Mouse (Mus musculus) R1 (cell line): ENCODE data around the gene Ttll11.

Source experiments
- DNase-seq: peaks from one replicate; pipeline ENCODE4 v3.0.0-alpha.2; 2018; ENCODE audit warnings: low read depth, low spot score

Ttll11 gene

DNA sequence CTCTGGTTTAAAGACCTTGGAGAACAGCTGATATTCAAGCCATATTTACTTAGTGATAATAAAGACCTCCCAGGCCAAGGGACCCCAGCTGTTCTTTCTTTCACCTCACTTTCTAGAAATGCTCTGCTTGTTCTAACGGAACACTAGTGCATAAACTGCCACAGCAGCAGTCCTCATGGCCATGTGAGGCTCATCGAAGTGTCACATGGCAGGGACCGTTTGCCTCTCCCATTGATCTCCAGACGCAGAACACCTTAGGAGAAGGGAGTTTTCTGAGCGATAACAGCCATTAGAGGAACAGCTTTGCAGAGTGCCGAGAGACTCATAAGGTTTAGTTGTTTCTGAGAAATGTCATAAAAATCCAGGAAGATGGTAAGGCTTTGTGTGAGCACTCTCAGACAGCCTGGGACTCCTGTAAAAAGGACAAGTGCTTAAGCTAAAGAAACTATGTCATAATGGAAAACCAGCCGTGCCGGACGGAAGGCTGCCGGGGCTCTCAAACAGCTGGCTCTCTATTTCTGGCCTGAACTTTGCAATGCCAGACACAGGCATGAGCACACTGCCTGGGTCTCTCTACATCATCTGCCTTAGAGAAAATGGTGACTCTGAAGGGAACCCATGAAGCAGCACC is 13.7 kb downstream of the Ttll11 start:
- DNase-seq, result no peak

DNA sequence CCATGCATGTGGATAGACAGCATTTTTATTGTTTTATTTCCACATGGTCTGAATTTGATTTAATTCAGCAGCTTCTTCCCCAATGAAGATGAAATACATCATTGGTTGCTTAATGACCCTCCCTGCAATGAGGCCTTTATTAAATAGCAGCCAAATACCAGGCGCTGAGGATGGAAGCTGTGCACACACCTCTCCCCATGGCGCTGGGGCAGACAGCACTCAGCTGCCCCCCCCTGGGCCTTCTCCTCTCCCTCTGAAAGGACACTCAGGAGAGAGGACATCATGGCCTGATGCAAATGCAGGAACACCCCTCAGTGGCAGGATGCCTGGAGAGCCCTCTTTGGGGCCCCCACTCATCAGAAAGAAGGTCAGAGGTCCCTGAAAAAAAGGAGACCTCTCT is 16.4 kb downstream of the Ttll11 start:
- DNase-seq, result no peak

DNA sequence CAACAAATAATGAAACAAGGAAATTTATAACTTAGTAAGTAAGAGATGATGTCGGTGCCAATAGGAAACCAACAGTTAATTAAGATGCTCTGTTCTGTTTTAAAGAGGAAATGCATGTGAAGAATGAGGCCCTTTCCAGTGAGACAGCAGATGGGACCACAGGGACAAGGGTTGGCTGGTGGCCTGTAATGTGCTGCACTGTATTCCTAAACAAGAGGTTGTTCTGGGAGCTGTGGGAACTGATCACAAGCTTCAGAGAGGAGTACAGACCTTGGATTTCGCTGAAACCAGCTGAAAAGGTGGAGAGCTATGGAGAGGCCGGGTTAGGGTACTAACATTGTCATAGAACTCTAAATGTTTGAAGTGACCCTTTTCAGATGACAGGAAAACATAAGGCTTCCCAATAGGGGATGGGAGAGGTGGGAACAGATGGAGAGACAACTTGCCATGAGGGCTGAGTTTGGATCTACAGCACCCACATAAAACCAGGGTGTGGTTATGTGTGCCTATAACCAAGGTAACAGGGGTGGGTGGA is 18.1 kb downstream of the Ttll11 start:
- no peak for DNase-seq

DNA sequence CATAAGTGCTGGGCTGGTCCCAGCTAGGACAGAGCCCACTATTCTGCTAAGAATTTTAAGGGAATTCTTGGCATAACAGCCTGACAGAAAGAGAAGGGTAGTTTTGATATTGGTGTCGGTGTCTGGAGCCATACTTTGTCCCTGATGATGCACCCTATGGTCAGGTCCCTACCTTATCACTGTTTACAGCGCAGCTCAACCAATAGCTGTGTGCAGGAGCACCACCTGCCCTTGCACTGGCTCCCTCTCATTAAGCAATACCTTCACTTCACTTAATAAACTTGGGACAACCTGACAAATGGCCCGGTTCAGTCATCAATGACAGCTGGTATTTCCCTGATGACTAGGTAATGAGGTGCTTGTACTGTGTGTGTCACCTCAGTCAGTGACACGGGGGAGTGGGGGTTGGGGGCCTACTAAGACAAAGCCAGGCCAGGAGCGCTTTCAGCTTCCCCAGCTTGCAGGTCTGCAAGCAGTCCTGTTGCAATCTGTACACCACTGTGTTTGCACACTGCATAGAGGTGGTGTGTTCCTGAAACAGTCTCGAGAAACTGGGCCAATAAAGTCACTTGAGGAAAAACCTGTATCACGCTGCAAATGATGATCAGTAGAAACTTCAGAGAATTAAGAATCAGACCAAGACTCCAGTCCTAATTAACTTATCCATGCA is 22.1 kb downstream of the Ttll11 start:
- DNase-seq, result no peak

DNA sequence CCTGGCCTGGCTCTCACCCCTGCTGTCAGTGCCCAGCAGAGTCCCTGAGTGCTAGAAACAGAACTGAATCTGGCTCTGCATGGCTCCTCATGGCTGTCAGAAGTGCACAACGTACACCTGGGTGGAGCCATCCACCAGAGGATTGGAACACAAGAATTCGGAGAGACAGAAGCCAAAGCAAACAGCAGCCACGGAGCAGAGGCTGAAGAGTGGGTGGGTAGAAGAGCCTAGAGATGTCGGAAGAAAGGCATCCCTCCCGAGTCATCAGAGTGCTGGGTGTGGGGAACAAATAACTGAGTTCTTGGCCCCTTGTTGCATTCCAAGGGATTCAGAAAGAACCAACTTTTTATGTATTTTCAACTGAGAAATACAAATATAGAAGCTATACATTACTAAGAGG is 24.5 kb downstream of the Ttll11 start:
- DNase-seq, result no peak

DNA sequence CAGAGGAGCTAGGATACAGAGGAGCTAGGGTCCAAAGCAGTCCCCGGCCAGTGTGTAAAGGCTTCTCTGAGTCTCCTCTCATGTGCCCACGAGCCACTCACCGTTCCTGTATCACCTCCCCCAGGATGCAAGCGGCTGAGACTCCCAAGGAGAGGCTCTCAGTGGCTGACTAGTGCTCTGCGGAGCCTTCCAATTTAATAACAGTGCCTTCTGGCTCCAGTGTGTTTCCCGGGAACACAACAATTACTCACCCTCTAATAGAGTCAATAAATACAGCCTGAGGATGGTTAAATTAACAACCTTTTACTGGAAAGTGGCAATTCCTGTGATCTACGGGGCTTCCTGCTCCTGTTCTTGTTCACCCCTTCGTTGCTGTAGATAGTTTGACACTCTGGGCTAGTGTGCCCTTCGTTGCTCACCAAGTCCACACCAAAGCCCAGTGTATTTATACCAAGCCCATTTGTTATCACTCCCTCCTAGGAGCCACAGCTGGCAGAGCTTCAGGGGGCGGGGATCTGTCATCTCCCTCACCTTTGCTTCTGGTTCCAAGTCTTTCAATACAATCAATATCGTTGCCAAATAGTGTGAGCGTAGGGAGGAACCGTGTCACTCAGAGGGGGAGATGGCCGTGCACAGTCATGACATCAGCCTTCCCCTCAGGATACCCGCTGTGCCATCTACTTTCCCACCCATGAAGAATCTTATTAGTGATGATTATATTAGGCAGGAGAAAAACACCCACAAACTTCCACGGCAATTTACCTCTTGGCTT is 27.3 kb downstream of the Ttll11 start:
- no peak for DNase-seq

DNA sequence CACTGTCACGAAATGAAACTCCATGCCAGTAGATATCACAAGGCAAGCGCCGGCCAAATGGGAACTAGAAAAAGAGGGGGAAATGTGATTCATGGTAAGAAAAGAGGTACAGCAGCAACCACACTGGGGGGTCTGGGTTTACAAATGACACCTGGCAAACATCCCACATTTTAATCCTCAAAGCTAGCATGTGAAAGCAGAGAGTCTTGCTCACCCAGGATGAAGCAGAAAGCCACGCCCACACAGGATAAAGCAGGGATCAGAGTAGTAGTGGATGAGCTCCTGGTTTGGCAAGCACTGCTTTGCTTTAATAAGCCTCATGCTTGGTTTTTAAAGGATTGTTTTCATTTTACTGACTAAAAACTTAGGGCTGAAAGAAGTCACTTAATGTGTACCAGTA is 34.8 kb downstream of the Ttll11 start:
- no peak for DNase-seq

DNA sequence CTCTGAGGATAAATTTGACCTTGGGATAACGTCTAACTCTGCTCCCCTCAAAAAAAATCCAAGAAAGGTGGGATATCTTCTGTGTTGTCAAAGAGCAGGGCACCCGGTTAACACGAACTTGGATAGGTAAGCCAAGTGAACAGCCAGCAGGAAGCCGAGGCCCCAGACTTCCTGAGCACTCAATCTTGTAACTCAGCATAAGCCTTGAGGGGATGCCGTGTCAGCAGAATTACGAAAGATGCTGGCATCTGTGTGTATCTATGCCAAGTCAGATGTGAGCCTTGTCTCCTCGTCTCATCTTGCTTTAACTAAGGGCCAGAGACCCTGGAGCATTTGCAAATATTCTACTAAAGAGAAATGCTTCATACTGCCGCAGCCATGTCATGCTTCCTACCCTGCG is 36.8 kb downstream of the Ttll11 start:
- DNase-seq, result no peak

DNA sequence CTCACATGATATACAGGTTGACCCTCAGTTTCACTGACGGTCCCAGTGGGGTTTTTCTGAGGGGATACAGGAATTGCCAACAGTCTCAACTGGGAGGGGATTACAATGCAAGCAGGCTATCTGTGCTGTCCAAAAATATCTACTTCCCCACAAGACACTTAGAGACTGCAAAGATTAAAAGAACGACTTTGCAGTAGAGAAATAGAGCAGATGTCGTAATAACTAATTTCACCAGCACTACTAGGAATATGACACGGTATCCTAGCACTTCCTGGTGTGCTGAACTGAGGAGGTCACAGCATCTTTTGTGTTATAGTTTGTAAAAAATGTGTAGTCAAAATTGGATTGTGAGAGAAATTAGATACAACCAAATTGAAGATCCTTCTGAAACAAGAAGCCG is 44.7 kb downstream of the Ttll11 start:
- DNase-seq, result no peak

DNA sequence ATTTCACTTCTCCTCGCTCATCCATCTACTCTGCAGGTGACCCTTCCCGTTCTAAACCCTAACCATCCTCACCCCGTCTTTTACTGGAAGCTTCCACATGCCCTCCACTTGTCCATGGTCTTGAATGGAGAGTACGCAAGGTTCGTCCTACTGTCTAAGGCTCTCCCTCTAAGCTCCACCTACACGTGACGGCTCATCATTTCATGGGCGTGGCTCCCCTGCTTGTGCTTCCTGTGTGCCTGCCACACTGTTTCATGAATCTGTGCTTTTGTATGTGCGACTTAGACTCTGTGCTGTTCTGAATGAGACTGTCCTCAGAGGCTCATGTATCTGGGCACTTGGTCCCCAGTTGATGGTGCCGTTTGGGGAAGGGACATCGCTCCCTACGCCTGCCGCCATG is 46.6 kb downstream of the Ttll11 start:
- DNase-seq, result peak; percentile 74

DNA sequence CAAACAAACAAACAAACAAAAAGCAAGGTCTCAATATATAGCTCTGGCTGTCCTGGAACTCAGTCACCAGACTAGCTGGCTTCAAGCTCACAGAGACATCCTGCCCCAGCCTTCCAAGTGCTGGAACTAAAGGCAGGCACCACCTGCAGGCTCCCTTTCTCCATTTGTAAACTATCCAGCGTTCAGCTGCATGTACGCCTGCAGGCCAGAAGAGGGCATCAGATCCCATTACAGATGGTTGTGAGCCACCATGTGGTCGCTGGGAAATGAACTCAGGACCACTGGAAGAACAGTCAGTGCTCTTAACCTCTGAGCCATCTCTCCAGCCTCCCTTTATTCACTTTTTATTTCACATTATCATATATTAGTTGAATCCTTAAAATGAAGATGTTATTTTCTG is 48.1 kb downstream of the Ttll11 start:
- peak; percentile 77 for DNase-seq

DNA sequence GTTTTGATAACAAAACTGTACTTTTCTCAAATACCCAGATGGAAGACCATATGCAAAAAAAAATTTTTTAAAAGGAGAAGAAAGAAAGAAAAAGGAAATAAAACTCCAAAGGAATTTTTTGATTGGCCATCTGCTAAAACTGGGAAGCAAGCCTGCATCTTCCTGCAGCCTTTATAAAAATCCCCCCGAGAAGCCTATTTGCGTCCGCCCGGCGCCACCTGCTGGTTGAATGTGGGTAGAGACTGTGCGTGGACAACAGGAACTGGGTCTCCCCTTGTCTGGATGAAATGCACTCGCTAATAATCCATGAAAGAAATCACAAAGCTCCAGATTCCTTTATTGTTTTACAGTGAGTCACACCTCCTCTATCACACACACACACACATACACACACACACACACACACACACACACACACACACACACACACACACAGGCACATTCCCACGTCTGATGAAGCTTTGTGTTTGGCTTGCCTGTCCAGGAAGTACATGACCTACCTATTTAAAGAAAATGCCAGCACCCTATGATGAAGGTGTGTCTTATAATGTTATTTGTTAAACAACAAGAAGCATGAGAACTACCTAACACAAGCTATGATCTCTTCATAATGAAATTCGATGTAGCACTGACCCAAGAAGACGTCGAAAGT is 49.1 kb downstream of the Ttll11 start:
- DNase-seq, result peak; percentile 74

DNA sequence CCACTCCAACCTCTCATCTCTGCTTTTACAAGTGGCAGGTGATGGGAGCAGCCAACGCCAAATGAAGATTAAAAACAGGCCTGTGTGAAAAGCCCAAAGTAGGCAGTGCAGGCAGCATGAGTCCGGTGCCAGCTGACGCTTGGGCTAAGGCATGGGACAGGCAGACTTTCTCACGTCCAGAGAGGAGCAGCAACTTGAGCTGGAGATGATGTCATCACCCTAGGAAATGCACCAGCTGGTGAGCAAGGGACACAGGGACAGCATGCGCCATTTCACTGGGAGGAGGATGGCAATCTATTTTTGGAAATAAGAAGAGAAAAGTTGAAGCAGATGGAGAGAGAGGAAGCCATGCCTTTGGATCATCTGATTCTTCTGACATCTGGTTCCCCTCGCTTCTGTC is 51.6 kb downstream of the Ttll11 start:
- no peak for DNase-seq

DNA sequence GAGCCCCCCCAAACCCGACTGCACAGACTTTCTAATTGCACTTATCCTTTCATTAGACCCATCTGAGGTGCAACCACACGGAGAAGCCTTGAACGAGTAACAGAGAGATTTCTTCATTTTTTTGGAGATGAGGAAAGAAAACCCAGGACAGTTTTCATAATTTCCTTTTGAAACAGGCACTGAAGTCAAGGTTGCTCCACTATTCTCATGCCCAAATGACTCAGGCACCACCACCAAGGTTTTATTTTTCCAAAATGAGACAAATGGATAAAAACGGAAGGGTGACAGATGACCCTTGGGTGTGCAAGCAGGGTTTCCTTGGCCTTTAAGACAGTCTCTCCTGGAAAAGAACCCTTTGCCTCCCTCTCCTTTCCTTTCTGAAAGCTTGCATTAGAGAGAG is 54.8 kb downstream of the Ttll11 start:
- no peak for DNase-seq

DNA sequence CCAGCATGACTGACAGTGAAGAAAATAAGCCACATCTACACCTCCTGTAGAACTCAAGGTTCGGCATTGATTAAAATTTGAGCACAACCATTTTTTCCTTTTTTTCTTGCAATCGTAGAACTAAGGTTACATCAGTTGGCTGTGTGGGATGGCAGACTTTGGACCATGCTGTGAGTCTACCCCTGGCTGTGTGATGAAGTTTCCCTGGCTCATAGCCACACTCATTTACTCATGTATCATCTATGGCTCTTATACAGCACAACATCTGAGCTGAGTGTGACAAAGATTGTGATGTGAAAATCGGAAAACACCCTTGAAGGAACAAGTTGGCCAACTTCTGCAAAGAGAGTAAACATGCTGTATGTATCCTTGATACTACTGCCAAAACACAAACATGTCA is 56.8 kb downstream of the Ttll11 start:
- no peak for DNase-seq

DNA sequence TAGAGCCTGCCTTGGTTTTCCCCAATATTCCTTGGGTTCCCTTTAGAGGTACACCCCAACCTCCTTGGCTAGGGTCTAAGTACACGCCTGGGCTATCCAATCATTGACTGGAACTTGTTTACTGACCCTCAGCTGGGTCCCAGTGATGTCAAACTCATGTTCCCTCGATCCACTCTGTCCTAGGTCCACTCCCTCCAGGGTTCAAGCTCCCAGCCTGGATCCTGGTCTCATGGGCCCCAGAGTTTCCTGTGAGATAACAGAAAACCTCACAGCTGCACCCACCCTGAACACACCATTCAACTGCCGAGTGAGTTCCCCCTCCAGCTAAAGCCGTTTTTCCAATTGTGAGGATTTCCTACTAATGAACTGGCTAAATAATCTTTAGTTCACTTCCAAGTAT is 67.6 kb downstream of the Ttll11 start:
- DNase-seq, result no peak

DNA sequence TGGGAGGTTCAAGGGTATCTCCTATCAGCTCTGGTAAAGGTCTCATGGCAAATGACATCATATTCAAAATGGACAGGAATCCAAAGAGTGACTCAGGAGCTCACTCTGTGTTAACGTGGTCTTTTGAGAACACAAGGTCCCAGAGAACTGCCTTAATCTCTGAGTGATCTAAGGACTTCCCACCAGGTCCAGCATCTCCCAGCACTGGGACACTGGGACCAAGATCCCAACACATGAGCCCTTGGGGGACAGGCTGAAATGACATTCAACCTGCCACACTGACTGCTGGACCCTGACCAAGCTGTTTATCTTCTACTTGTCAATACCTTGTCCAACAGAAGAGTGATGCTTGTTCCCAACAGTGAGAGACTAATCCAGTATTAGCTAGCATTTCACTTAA is 68.0 kb downstream of the Ttll11 start:
- no peak for DNase-seq

DNA sequence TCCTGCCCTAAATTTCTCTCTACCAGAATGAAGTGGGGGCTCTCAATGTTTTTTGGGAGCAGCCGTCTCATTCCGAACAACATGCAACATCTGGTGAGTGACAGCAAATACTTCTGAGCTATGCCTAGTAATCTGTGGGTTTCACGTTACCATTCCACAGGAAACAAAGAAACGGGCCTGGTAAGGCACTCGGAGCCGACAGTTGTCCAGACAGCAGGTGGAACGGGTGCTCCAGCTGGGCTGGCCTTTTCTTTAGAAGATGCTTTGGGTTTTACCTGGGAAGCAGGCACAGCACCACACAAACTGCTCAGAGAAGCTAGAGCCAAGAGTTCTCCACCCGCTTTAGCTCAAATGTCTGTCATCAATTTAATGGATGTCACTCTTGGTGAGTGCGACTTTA is 69.0 kb downstream of the Ttll11 start:
- no peak for DNase-seq

DNA sequence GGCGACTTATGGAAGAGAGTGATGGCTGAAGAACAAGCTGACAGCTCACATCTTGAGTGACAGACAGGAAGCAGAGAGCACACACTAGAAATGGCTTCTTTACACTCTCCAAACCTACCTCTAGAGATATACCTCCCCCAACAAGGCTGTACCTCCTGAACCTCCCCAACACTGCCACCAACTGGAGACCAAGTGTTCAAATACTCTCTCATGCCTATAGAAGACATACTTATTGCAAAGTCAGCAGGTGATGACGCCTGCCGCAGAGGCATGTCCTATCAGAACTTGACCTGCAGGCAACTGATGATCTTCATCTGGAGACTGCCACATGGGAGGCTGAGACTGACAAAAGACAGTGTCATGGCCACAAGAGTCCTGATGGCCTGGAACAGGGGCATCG is 70.4 kb downstream of the Ttll11 start:
- peak; percentile 51 for DNase-seq

DNA sequence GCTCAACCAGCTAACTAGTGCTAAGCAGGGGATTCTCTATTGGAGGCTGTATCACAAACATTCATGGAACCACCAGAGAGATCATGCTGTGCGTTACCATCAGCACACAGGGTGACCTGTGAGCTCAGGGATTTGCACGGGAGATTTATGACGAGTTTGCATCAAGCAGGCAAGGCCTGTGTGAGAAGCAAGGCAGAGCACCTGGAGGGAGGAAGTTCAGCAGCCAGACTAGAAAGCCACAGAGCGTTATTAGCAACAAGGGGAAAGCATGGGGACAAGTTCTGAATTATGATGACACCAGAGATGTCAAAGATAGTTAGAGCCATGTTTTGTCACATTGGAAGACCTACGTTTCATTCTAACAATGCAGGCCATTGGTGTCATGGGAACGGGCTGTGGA is 72.1 kb downstream of the Ttll11 start:
- DNase-seq, result no peak

DNA sequence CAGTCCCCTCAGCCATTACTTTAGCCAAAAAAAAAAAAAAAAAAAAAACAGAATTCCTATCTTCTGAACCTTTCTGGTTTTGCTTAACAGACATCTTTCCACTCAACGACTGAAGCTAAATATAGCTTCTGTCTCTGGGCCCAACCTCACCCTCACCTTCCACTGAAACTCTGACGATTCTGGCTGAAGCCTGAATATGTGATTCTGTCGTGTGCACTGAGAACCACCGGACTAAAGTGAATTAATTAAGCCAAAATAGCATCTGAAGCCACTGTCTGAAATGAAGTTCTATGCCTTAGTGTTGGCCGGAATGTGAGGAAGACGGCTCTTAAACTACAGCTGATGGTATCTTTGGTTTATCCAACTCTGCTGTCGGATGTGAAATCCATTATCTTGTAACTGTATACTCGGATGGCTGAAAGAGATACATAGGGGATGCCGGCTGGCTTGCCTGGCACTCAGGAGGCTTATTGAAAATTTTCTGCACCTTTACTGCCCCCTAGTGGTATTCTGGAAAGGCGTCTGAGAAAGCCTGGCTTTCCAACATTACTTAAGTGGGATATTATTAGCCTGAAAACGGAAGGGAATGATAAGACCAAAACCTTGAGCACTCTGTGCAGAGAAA is 73.4 kb downstream of the Ttll11 start:
- DNase-seq, result peak; percentile 68

DNA sequence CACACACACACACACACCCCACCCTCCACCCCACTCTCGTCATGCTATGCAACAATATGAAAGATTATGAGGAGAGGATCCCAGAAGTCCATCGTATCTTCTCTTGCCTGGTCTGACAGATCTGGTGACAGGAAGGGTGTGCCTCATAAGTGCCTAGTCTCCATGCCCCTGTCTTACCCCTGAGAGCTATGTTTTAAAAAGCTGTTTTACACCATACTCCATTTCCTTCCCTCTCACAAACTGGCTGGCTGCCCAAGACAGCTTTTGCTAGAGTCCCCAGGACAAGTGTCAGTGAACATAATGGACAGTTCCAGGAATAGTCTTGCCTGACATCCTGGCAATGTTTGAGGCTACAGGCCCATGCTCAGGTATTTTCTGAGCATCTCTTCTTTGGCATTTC is 78.9 kb downstream of the Ttll11 start:
- DNase-seq, result no peak
